Mouse (Mus musculus) embryonic fibroblast, embryonic 13.5 days (primary cell): ENCODE results near the gene Tapt1. TPM values are rescaled to one million over a fixed set of nuclear protein-coding genes. Genes with fewer than 3 reads are reported as not detected.

Experiments used
- H3K27ac ChIP-seq: 2 replicates; pipeline ENCODE4 v1.5.1; 2012; ENCODE audit warnings: low read length, control low read depth, inconsistent platforms; ENCODE audit not compliant: insufficient read depth
- H3K4me1 ChIP-seq: 2 replicates; pipeline ENCODE4 v1.6.1; 2011; ENCODE audit warnings: low read length; ENCODE audit not compliant: control insufficient read depth, insufficient read depth
- H3K4me3 ChIP-seq: 2 replicates; pipeline ENCODE4 v1.5.1; 2011; ENCODE audit warnings: mild to moderate bottlenecking, control low read depth, low read length; ENCODE audit not compliant: insufficient read depth
- CTCF ChIP-seq: IDR thresholded peaks from 2 replicates; pipeline ENCODE4 v1.5.1; 2011; ENCODE audit warnings: mild to moderate bottlenecking, control low read depth, low read length, moderate library complexity, borderline replicate concordance; ENCODE audit not compliant: insufficient read depth
- POLR2A ChIP-seq: IDR thresholded peaks from 2 replicates; pipeline ENCODE4 v1.6.1; 2011; ENCODE audit warnings: low read depth, mild to moderate bottlenecking, control low read depth, low read length, moderate library complexity
- polyA plus RNA-seq: library from polyadenylated mRNA; stranded (reverse); fragments of >200 nt; gene quantifications from 2 replicates; pipeline ENCODE4 v1.2.4, GENCODE M21; 2011; ENCODE audit warnings: low read depth; ENCODE audit not compliant: missing spikeins, insufficient read length

The Tapt1 gene
- polyA plus RNA-seq, 1 experiment = 41.1 TPM

GRCm38 (mm10) chr5:44174046-44174445 is 52.4 kb downstream of the Tapt1 start:
- no peak overlapping the region for H3K27ac ChIP-seq
- H3K4me3 ChIP-seq = no peak overlapping the region
- no peak for TF ChIP-seq POLR2A
- TF ChIP-seq CTCF = no peak
- H3K4me1 ChIP-seq = no peaks in the 10 kb centered on the region

GRCm38 (mm10) chr5:44166866-44167265 is 59.6 kb downstream of the Tapt1 start:
- TF ChIP-seq CTCF = no peak
- no peak for TF ChIP-seq POLR2A
- Histone ChIP-seq H3K27ac (no peak overlapping the region), H3K4me1 (no peaks in the 10 kb centered on the region), H3K4me3 (no peak overlapping the region)

DNA sequence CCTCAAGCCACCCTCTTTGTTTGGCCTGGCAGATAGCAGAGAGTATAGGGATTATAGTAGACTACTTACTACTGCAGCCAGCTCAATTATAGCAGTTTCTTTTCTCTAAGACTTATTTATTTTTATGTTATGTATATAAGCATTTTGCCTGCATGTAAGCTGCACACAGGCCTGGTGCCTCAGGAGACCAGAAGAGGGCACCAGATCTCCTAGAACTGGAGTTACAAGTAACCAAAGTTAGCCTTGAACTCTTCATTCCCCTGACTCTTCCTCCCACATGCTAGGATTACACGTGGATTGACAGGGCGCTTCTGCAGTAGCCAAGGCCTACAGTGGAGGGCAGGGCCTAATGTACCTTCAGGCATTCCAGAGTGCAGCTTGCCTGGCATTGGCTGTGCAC is 60.6 kb downstream of the Tapt1 start:
- H3K27ac ChIP-seq = no peak overlapping the region
- H3K4me3 ChIP-seq = no peak overlapping the region
- TF ChIP-seq POLR2A (no peak), CTCF (peak; percentile 39; the same call in 1 of the 2 replicates)
- no peaks in the 10 kb centered on the region for H3K4me1 ChIP-seq

GRCm38 (mm10) chr5:44164233-44164776 is 62.1 kb downstream of the Tapt1 start:
- no peak for TF ChIP-seq CTCF
- TF ChIP-seq POLR2A = no peak
- H3K27ac ChIP-seq = no peak overlapping the region
- H3K4me1 ChIP-seq = no peaks in the 10 kb centered on the region
- no peak overlapping the region for H3K4me3 ChIP-seq

GRCm38 (mm10) chr5:44163318-44163717 is 63.1 kb downstream of the Tapt1 start:
- Histone ChIP-seq H3K27ac (no peak overlapping the region), H3K4me3 (no peak overlapping the region), H3K4me1 (no peaks in the 10 kb centered on the region)
- TF ChIP-seq POLR2A (no peak), CTCF (no peak)

GRCm38 (mm10) chr5:44162786-44163185 is 63.6 kb downstream of the Tapt1 start:
- no peak overlapping the region for H3K27ac ChIP-seq
- no peaks in the 10 kb centered on the region for H3K4me1 ChIP-seq
- no peak overlapping the region for H3K4me3 ChIP-seq
- TF ChIP-seq CTCF (no peak), POLR2A (no peak)

- no peak overlapping the region for H3K4me3 ChIP-seq
- H3K27ac ChIP-seq = no peak overlapping the region
- TF ChIP-seq CTCF (no peak), POLR2A (no peak)
- H3K4me1 ChIP-seq = no peaks in the 10 kb centered on the region
These were observed 66.6 kb downstream of the Tapt1 start for GRCm38 (mm10) chr5:44159679-44160438.

- Histone ChIP-seq H3K4me1 (no peaks in the 10 kb centered on the region), H3K27ac (no peak overlapping the region), H3K4me3 (no peak overlapping the region)
- TF ChIP-seq CTCF (no peak), POLR2A (no peak)
These were observed 67.2 kb downstream of the Tapt1 start for GRCm38 (mm10) chr5:44159231-44159630.

GRCm38 (mm10) chr5:44158458-44158857 is 68.0 kb downstream of the Tapt1 start:
- Histone ChIP-seq H3K4me1 (no peaks in the 10 kb centered on the region), H3K4me3 (no peak overlapping the region), H3K27ac (no peak overlapping the region)
- no peak for TF ChIP-seq POLR2A
- TF ChIP-seq CTCF = no peak

DNA sequence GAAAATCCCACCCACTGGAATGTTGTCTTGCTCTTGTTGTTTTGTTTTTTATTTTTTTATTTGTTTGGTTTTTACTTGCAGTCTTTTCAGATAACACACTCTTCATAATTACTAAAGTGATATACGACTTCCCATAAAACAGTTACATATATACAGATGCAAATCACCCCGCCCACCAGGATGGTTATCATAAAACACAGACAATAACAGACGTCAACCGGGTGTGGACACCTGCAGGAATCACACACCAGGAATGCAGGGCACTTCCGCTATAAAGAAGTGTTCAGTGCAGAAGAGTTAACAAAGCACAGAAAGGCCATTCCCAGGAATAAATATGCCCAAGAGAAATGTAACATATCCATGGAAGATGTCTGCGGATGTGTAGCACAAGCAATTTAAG is 68.7 kb downstream of the Tapt1 start:
- TF ChIP-seq CTCF (no peak), POLR2A (no peak)
- Histone ChIP-seq H3K4me1 (no peaks in the 10 kb centered on the region), H3K27ac (no peak overlapping the region), H3K4me3 (no peak overlapping the region)

GRCm38 (mm10) chr5:44153050-44153449 is 73.4 kb downstream of the Tapt1 start:
- TF ChIP-seq POLR2A (no peak), CTCF (no peak)

More at GRCm38 (mm10) chr5:44153050-44153449, 73.4 kb downstream of the Tapt1 start:
- Histone ChIP-seq H3K27ac (no peak overlapping the region), H3K4me3 (no peak overlapping the region), H3K4me1 (no peaks in the 10 kb centered on the region)
